Mouse (Mus musculus) retina, postnatal 7 days (tissue): Measurements from ENCODE around the gene Lcn10.
"Not testable (repeated sequence)": the region's sequence is repeated elsewhere in the genome, so short reads cannot be mapped to it uniquely, and the experiment has no call there.

Experiments used
- DNase-seq: peaks from one replicate; pipeline ENCODE4 v3.0.0-alpha.2; 2012; ENCODE audit warnings: low read depth, low spot score

The Lcn10 gene

DNA sequence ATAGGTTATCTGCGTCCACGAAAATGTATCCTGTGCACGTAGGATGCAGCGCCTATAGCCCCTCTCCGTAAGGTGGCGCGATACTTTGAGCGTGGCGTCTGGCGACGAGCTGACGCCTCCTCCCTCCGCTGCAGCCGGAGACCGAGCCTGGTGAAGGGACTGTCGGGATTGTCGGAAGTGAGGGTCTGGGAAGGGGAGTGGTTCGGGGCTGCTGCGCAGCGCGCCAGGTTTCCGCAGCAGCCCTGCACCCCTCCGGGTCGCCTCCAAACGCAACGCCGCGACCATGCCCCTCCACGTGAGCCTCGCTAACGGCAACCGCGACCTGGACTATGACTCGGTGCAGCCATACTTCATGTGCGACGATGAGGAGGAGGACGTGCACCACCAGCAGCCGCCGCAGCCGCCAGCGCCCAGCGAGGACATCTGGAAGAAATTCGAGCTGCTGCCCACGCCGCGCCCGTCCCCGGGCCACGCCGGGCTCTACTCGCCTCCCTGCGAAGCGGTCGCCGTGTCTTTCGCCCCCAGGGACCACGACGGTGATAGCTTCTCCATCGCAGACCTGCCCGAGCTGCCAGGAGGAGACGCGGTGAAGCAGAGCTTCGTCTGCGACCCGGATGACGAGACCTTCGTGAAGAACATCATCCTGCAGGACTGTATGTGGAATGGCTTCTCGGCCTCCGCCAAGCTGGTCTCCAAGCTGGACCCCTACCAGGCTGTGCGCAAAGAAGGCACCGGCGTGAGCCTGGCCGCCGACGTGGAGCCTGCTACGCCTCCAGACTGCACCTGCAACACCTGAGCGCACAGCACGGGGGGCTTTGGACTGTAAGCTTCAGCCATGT is 24.3 kb downstream of the Lcn10 start, which contains the start of gene Bmyc:
Gene Bmyc, plus strand, starts transcription at position 97 of the 839 bp plus-strand sequence.
- DNase-seq = peak; percentile 73

DNA sequence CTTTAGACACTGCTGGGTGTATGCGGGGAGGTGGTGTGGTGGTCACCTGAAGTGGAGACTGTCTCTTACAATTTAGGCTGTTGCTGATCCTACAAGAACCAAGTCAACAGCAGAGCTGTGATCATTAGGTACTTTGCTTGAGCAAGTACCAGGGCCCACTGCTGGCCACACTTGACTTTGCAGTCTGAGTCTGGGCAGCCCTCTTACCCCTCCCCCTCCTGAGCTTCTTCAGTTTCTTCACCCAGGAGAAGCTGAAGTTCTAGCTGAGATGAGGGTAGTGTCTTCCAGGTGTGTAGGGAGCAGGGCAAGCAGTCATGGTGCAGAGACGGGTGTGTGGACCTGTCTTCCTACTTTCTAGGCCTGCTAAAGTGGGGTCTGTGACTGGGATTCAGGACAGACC is 25.6 kb downstream of the Lcn10 start:
- peak; percentile 13 for DNase-seq

- not testable (repeated sequence) for DNase-seq
Measured at GRCm38 (mm10) chr2:25709056-25709455, 26.5 kb downstream of the Lcn10 start.

DNA sequence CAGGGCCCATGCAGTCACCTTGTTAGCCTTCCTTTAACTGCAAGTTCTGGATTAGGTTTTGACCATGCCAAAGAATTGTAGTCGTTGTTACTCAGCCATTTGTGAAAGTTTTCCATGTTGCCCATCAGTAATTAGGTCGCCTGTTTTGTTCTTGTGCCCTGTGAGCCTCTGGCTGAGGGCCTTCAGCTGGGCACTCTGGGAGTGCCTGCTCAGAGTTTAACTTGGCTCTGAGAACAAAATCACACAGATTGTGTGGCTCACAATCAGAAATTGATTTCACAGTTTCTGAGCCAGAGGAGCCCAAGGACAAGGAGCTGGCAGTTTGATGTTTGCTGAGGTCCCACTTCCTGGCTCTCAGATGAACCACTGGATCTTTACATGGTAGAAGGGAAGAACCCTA is 27.3 kb downstream of the Lcn10 start:
- DNase-seq = not testable (repeated sequence)

- DNase-seq = not testable (repeated sequence)
Measured at GRCm38 (mm10) chr2:25711641-25712040, 29.1 kb downstream of the Lcn10 start.

DNA sequence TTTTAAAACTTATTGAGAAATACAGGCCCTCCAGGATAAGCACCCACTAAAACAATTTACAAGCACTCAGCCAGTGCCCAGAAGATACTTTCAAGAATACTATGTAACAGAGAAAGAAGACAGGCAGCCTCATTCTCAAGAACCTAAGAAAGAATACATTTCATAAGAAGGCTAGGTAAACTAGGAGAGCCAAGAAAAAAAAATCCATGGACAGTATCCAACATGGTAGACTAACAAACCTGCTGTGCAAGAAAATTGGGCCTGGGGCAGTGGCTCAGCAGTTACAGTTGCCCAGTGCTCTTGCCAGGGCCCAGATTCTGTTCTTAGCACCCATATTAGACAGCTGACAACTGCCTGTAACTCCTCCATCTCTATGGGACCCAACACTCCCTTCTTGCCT is 34.7 kb downstream of the Lcn10 start:
- no peak for DNase-seq

GRCm38 (mm10) chr2:25733199-25733930 is 50.8 kb downstream of the Lcn10 start:
- no peak for DNase-seq
